In the genomic region with DNA sequence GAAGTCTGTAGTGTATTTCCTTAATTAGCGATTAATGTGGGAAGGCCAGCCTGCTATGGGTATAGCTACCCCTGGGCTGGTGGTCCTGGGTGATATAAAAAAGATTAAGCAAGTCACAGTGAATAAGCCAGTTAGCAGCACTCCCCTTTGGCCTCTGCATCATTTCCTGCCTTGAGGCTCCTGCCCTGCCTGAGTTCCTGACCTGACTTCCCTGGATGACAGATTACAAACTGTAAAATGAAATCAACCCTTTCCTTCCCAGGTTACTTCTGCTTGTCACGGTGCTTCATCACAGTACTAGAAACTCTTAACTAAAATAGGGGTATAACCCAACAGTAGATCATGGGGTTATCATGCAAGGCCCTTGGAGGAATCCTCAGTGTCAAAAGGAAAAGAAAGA, we compare ENCODE assay signal across 31 mouse cellular contexts. TPM values are rescaled to one million over a fixed set of nuclear protein-coding genes. Genes with fewer than 3 reads are reported as not detected.
DNase-seq lines count a peak whose midpoint lies in the region; ATAC-seq and TF ChIP-seq lines count a peak whose summit lies in the region.
"Had no signal": no experiment of that assay in that cellular context is flagged by ENCODE, and none has a peak within 500 bp of the region (broad histone marks: within the 10 kb centered on the region; RNA-seq: fewer than 3 reads in every experiment).

No protein-coding gene starts in this region.

- peak overlapping the region; percentile 47; the same call in 1 of the 2 replicates for H3K4me2 ChIP-seq in liver, embryonic 12.5 days
- H3K4me2 ChIP-seq: embryonic facial prominence, embryonic 12.5 days; heart, embryonic 15.5 days; hindbrain, embryonic 12.5 days; kidney, embryonic 15.5 days; limb, embryonic 12.5 days; midbrain, embryonic 12.5 days; neural tube, embryonic 12.5 days; stomach, embryonic 15.5 days had no signal

- H3K9ac ChIP-seq in liver, embryonic 12.5 days, result no peak overlapping the region
- H3K9ac ChIP-seq: embryonic facial prominence, embryonic 12.5 days; heart, embryonic 15.5 days; hindbrain, embryonic 12.5 days; kidney, embryonic 15.5 days; limb, embryonic 12.5 days; liver, embryonic 14.5 days; midbrain, embryonic 12.5 days; neural tube, embryonic 12.5 days; stomach, embryonic 15.5 days had no signal

- H3K27me3 ChIP-seq in kidney, adult 2 months (replicated peaks; ENCODE audit: control insufficient read depth, insufficient read depth, low read length), result no peaks in the 10 kb centered on the region
- H3K27me3 ChIP-seq in liver, embryonic 12.5 days (replicated peaks), result no peaks in the 10 kb centered on the region
- H3K27me3 ChIP-seq in thymus, adult 2 months (ENCODE audit: control insufficient read depth, insufficient read depth, low read length), result no peaks in the 10 kb centered on the region
- H3K27me3 ChIP-seq: embryonic facial prominence, embryonic 12.5 days; heart, embryonic 15.5 days; hindbrain, embryonic 12.5 days; kidney, embryonic 15.5 days; limb, embryonic 12.5 days; midbrain, embryonic 12.5 days; neural tube, embryonic 12.5 days; stomach, embryonic 15.5 days had no signal

- H3K4me1 ChIP-seq in kidney, adult 2 months (ENCODE audit: control insufficient read depth, insufficient read depth, low read length), result peaks cover 11% of the 10 kb centered on the region; the same call in 1 of the 2 replicates
- H3K4me1 ChIP-seq in brown adipose tissue, adult 24 weeks (ENCODE audit: control insufficient read depth, insufficient read depth, insufficient read length, low read length), result peaks cover 14% of the 10 kb centered on the region; the same call in 1 of the 2 replicates
- peaks cover 74% of the 10 kb centered on the region for H3K4me1 ChIP-seq in liver, embryonic 12.5 days
- H3K4me1 ChIP-seq in thymus, adult 2 months (replicated peaks; ENCODE audit: control insufficient read depth, insufficient read depth, low read length), result no peaks in the 10 kb centered on the region
- H3K4me1 ChIP-seq: embryonic facial prominence, embryonic 12.5 days; hindbrain, embryonic 12.5 days; limb, embryonic 12.5 days; midbrain, embryonic 12.5 days; neural tube, embryonic 12.5 days; stomach, embryonic 15.5 days had no signal

- TF ChIP-seq POLR2A in kidney, adult 2 months (IDR thresholded peaks at IDR 0.05; ENCODE audit: low read depth, low read length), result no peak
- no peak for TF ChIP-seq POLR2A in thymus, adult 2 months (IDR thresholded peaks at IDR 0.05; ENCODE audit: control insufficient read depth, extremely low read depth, insufficient read depth, low read length, poor library complexity)

- 69% methylated on average over 2 of the region's 2 CpGs for WGBS in kidney, adult 2 months
- WGBS in liver, embryonic 12.5 days (ENCODE audit: insufficient replicate concordance), result 36% methylated on average over 2 of the region's 2 CpGs
- WGBS in thymus, adult 2 months, result 73% methylated on average over 2 of the region's 2 CpGs

- no peaks in the 10 kb centered on the region for H3K9me3 ChIP-seq in liver, embryonic 12.5 days (replicated peaks)
- H3K9me3 ChIP-seq: embryonic facial prominence, embryonic 12.5 days; heart, embryonic 15.5 days; hindbrain, embryonic 12.5 days; kidney, embryonic 15.5 days; limb, embryonic 12.5 days; midbrain, embryonic 12.5 days; neural tube, embryonic 12.5 days; stomach, embryonic 15.5 days had no signal

- no peak overlapping the region for H3K27ac ChIP-seq in kidney, adult 2 months (ENCODE audit: insufficient read depth, low read depth, low read length)
- peak overlapping the region; percentile 5; the same call in 1 of the 2 replicates for H3K27ac ChIP-seq in brown adipose tissue, adult 24 weeks (replicated peaks; ENCODE audit: low read depth, low read length)
- H3K27ac ChIP-seq in liver, embryonic 12.5 days, result peak overlapping the region; percentile 67; the same call in 1 of the 2 replicates
- no peak overlapping the region for H3K27ac ChIP-seq in thymus, adult 2 months (ENCODE audit: control insufficient read depth, insufficient read depth, low read length)
- H3K27ac ChIP-seq: embryonic facial prominence, embryonic 12.5 days; heart, embryonic 15.5 days; hindbrain, embryonic 12.5 days; left cerebral cortex, adult 2 months; limb, embryonic 12.5 days; macrophage; midbrain, embryonic 12.5 days; neural tube, embryonic 12.5 days; stomach, embryonic 15.5 days had no signal

- no peak for TF ChIP-seq CTCF in kidney, adult 2 months (conservative IDR thresholded peaks at IDR 0.05; ENCODE audit: insufficient read depth, insufficient read length, low read depth, low read length)
- TF ChIP-seq CTCF in thymus, adult 2 months (IDR thresholded peaks at IDR 0.05; ENCODE audit: borderline replicate concordance, control insufficient read depth, extremely low read depth, insufficient read depth, low read length, poor library complexity), result no peak

- H3K4me3 ChIP-seq in kidney, adult 2 months (ENCODE audit: insufficient read depth, low read depth, low read length), result no peak overlapping the region
- H3K4me3 ChIP-seq in brown adipose tissue, adult 24 weeks (ENCODE audit: insufficient read depth, low read depth, low read length), result no peak overlapping the region
- H3K4me3 ChIP-seq in liver, embryonic 12.5 days, result no peak overlapping the region
- no peak overlapping the region for H3K4me3 ChIP-seq in thymus, adult 2 months (ENCODE audit: control insufficient read depth, insufficient read depth, low read length)
- H3K4me3 ChIP-seq: embryonic facial prominence, embryonic 12.5 days; heart, embryonic 15.5 days; hindbrain, embryonic 12.5 days; kidney, embryonic 15.5 days; left cerebral cortex, adult 2 months; limb, embryonic 12.5 days; midbrain, embryonic 12.5 days; myocyte; neural tube, embryonic 12.5 days; stomach, embryonic 15.5 days had no signal

- no peak for ATAC-seq in liver, embryonic 12.5 days
- ATAC-seq in megakaryocyte, adult 5-6 weeks (ENCODE audit: poor library complexity, severe bottlenecking), result peak; percentile 38
- ATAC-seq: activated CD4-positive, CD25-positive, alpha-beta regulatory T cell, adult 4 months; forebrain, embryonic 14.5 days; intestine, postnatal 0 days had no signal

- DNase-seq in kidney, adult 2 months, result peak; percentile 22
- DNase-seq in kidney, adult 18-20 months, result no peak
- no peak for DNase-seq in thymus, adult 2 months
- no peak for DNase-seq in testis, postnatal 14 days (ENCODE audit: low spot score)
- DNase-seq in urinary bladder, postnatal 4 days (ENCODE audit: low spot score in 2 of 2), result no peak
- DNase-seq: adrenal gland, adult 2 months; adrenal gland, postnatal 36 days; cerebellum, adult 8-10 months; cerebellum, postnatal 25 days; gastrocnemius, postnatal 25 days; heart, adult 18-20 months; kidney, postnatal 25 days; thymus, postnatal 36 days had no signal

- no peaks in the 10 kb centered on the region for H3K36me3 ChIP-seq in kidney, adult 2 months (ENCODE audit: control insufficient read depth, insufficient read depth, low read length)
- H3K36me3 ChIP-seq in liver, embryonic 12.5 days, result peaks cover 11% of the 10 kb centered on the region; the same call in 1 of the 2 replicates
- no peaks in the 10 kb centered on the region for H3K36me3 ChIP-seq in thymus, adult 2 months (ENCODE audit: control insufficient read depth, insufficient read depth, low read length)
- H3K36me3 ChIP-seq: embryonic facial prominence, embryonic 12.5 days; hindbrain, embryonic 12.5 days; kidney, embryonic 15.5 days; limb, embryonic 12.5 days; midbrain, embryonic 12.5 days; neural tube, embryonic 12.5 days; stomach, embryonic 15.5 days had no signal

RNA-seq across cellular contexts. Expression of gene Ptpn12, which starts 10.2 kb away (rescaled TPM):
- 32.3 and 35.9 TPM in 2 replicates for polyA plus RNA-seq in kidney, adult 2 months (2012; rRNA removed)
- 17.4 and 29.5 TPM in 2 replicates for polyA plus RNA-seq in brown adipose tissue, adult 24 weeks (2012; ENCODE audit: insufficient read depth, insufficient read length, missing spikeins)
- 16.9 and 17.1 TPM in 2 replicates for polyA plus RNA-seq in liver, embryonic 12.5 days (2016; fragmentation: Nextera tagmentation; extraction: Ambion mirVana)
- 86.4 and 89.9 TPM in 2 replicates for total RNA-seq in megakaryocyte, adult 5-6 weeks (2015)
- 35.2 and 48.5 TPM in 2 replicates for total RNA-seq in megakaryocyte, adult 5-6 weeks (2017)
- polyA plus RNA-seq in thymus, adult 2 months (2012; rRNA removed), result 26.9 and 31.5 TPM in 2 replicates

Comparison
In these comparisons a context has a peak if more than half of its experiments do, and no peak if none do; other contexts are left out.
1. H3K27ac ChIP-seq: peak in brown adipose tissue, adult 24 weeks (single experiment) and liver, embryonic 12.5 days (single experiment); none in kidney, adult 2 months (single experiment) and thymus, adult 2 months (single experiment).